Mouse (Mus musculus): Measurements from ENCODE around the gene Clec2e.

The Clec2e gene

DNA sequence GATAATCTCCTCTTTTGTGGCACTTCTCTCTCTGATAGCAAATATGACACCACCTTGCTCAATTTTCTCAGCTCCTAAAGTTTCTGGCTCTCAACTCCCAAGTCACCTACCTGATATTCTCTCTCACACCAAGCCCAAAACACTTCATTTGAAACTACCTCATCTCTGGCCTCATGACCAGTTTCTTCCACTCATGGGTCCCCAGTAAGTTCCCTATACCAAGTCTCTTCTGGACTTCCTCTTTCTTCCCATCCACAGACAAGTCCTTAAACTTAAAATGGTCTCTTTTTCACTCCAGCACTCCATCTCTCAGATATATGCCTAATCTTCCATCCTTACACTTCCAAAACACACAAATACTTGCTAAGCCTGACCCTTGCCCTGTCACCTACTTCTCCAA, 42.7 kb downstream of the Clec2e start:
- no peak for DNase-seq (ENCODE audit: low spot score in 2 of 2)

DNA sequence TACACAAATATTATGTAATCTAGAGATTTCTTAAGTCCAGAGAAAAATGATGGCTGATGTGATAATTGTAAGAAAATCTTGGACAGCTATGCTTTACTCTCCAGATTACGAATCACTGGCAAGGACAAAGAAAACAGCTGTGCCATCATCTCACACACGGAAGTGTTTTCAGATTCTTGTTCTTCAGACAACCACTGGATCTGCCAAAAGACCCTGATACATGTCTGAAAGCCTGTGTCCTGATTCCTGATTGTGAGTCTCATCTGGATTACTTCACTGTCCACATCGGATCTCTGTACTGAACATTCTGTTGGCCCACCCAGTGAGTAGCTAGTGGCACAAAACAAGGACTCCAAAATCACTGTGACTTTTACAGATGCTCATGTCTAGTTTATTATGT, 44.5 kb downstream of the Clec2e start:
- no peak for DNase-seq (ENCODE audit: low spot score in 2 of 2)

DNA sequence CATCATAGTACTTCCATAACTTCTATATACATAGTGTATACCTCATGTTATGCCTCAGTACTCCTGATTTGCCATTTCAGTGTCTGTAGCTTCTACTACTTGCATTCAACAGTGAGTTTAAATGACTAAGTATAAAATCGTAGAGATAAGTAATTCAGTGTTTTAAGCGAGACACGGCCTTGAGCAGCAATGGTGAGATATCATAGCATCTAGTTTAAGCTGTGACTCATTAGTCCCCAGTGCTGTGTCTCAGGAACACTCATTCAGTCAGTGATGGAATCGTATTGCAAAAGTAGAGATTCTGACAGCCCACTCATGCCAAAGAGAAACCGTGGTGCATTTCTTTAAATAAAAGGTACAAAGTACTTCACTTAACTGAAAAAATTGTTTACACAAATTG, 49.0 kb downstream of the Clec2e start:
- no peak for DNase-seq (ENCODE audit: low spot score in 2 of 2)

DNA sequence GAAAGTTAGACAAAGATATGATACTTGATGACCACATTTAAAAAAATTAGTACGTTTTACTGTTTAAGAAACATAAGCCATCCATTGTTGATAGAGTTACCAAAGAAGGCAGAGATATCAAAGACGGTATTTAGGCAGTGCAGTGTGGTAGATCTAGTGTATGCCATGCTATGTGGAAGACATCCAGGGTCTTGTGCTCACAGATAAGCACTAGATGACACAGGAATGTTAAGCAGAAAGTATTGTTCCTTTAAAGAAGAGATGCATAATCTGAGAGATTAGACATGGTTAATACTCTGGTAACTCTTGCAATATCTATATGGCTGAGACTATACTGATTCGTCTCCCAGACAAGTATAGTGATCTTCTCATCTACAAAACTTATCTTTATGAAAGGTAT, 49.6 kb downstream of the Clec2e start:
- DNase-seq (ENCODE audit: low spot score in 2 of 2) = no peak

DNA sequence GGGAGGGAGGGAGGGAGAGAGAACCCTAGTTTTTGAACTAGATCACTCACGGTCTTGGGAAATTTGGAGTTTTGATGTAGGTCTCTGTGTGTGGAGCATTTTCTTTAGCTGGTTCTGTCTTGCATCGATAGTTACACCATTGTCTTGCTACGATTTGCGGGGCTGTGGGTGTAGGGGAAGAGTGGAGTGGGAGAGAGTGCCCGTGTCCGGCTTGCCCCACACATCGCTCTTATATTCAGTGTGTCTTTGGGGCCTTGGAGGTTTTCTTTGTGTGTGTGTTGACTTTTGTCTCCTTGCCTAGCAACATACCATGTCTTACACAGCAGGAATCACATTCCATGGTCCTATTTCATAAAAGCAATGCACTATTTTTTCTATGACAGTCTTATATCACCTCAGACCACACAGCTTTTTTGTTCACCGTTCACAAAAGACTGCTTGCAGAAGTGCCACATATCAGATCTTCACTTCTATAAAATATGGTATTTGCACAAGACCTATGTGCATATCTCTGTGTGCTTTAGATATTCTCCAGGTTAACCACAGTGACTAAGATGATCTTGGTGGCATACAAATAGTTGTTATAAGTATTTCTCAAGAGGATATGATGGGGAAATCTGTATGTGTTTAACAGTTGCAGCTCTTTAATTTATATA, 51.0 kb downstream of the Clec2e start:
- no peak for DNase-seq (ENCODE audit: low spot score in 2 of 2)

DNA sequence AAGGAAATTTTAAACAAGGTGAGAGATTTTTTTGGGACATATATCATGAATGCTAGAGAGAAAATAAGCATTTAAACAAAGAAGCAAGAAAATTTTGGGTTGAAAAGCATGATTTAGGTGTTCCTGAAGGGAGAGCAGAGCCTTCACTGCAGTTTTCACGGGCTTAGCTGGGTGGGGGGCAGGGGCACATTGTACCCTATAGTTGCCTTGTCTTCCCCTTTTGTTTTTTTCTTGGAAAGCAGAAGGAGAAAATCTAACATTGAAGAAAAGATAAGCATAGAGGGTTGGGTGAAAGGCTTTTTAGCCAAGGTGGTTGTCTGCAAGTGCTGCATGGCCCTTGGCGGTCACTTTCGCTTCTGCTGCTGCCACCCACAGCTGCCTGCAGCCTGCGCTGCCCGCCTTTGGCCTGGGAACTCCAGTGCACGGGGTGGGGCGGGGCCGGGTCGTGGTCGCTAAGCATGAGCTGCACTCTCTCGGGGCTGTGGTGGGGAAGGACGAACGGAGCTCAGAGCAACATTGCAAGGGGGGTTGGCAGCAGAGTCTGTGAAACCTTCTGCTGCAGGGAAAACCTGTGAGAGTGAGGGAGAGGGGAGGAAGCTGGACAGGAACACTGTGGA, 51.7 kb downstream of the Clec2e start:
- DNase-seq (ENCODE audit: low spot score in 2 of 2) = no peak

DNA sequence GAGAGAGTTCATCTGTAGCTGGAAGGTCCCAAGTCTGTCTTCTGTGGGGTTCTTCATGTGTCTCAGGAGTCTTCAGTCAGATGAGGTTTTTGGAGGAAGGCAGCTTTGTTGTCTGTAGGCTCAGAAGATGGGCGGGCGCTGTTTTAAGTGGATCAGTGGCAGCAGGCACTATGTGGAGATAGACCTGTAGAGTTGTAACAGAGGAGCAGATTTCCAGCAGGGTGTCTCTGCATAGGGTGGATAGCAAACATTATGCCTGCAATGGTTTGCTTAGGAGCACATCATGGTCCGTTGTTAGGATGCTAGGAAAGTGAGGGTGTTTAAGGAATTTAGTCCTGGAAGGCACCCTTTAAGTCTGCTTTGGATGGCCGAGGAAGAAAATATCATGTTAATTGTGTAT, 52.3 kb downstream of the Clec2e start:
- DNase-seq (ENCODE audit: low spot score in 2 of 2) = no peak

DNA sequence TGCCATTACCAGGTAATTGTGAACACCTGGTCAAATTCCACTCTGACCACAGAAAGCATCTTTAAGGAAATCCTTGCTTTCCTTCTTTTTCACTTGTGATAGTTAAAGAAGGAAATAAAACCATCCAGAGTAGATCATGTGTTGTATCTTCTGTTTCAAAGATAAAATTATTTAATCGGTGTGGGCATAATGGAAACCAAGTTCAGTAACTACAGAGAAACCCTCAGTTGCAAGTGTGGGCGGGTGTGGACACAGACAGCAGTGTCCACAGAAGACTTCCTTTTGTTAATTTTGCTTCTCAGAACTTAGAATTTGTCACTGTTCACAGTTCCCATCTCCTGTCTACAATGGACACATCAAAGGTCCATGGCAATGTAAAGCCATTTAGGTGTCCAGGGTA, 55.1 kb downstream of the Clec2e start, which contains the start of gene Klrb1f:
TSS of gene Klrb1f (plus strand) at position 301 of the 400 bp plus-strand sequence.
- DNase-seq (ENCODE audit: low spot score in 2 of 2) = no peak

DNA sequence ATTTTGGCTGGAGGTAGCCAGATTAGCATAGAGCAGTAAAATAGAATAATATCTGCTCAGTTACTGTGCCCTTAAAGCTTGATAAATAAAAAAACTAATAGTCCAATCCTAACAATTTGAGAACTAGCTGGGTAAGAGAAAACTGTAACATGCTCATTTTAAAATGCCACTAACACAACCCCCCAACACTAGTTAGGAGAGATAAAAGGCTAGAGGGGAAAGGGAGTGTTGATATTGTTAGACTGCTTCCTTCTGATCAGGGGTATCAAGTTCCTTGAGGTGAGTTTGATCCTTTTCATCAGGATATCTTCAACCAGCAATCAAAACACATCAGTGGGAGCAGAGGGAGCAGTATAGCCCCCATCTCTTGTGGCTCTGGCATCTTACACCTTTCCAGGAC, 58.2 kb downstream of the Clec2e start:
- no peak for DNase-seq (ENCODE audit: low spot score in 2 of 2)
